Mouse (Mus musculus): ENCODE data around the gene Irak3.

- TF ChIP-seq CTCF (IDR thresholded peaks at IDR 0.05; ENCODE audit: extremely low read depth, insufficient read depth, insufficient read length, insufficient replicate concordance) (no peak), POLR2A (IDR thresholded peaks at IDR 0.05; ENCODE audit: low read depth, low read length) (no peak)
These were observed 87.4 kb downstream of the Irak3 start for GRCm38 (mm10) chr10:120114493-120114892.

All from spleen, adult 2 months (tissue).